Mouse (Mus musculus) intestine, embryonic 15.5 days (tissue): Measurements from ENCODE around the gene Rxfp3. TPM values are rescaled to one million over a fixed set of nuclear protein-coding genes. Genes with fewer than 3 reads are reported as not detected.
"Not testable (repeated sequence)": the region's sequence is repeated elsewhere in the genome, so short reads cannot be mapped to it uniquely, and the experiment has no call there.

Source experiments
- ATAC-seq: fragments of 200-750 bp; cut with Nextera tagmentation; 2 replicates; pipeline ENCODE4 v1.8.0; 2017; ENCODE audit warnings: moderate TSS enrichment, moderate library complexity
- H3K27ac ChIP-seq: fragments of 300-500 bp; sonication (generic); 2 replicates; pipeline ENCODE4 v1.5.1; 2015; ENCODE audit warnings: mild to moderate bottlenecking, inconsistent platforms
- H3K27me3 ChIP-seq: fragments of 300-500 bp; sonication (generic); replicated peaks from 2 replicates; pipeline ENCODE4 v1.6.1; 2015; ENCODE audit warnings: inconsistent platforms
- H3K36me3 ChIP-seq: fragments of 300-500 bp; sonication (generic); 2 replicates; pipeline ENCODE4 v1.6.1; 2015; ENCODE audit warnings: inconsistent platforms
- H3K4me1 ChIP-seq: fragments of 300-500 bp; sonication (generic); replicated peaks from 2 replicates; pipeline ENCODE4 v1.6.1; 2015; ENCODE audit warnings: inconsistent platforms
- H3K4me2 ChIP-seq: fragments of 300-500 bp; sonication (generic); replicated peaks from 2 replicates; pipeline ENCODE4 v1.6.1; 2015; ENCODE audit warnings: mild to moderate bottlenecking, inconsistent platforms
- H3K4me3 ChIP-seq: fragments of 300-500 bp; sonication (generic); replicated peaks from 2 replicates; pipeline ENCODE4 v1.5.1; 2015; ENCODE audit warnings: inconsistent platforms
- H3K9ac ChIP-seq: fragments of 300-500 bp; sonication (generic); 2 replicates; pipeline ENCODE4 v1.6.1; 2015; ENCODE audit warnings: inconsistent platforms
- H3K9me3 ChIP-seq: fragments of 300-500 bp; sonication (generic); 2 replicates; pipeline ENCODE4 v1.6.1; 2016; ENCODE audit warnings: inconsistent platforms
- WGBS: fragments of 180-500 bp; shearing (Covaris S2); methylation state at CpG from one replicate; pipeline ENCODE4 v1.1.7; 2015; 5-methylcytosine and 5-hydroxymethylcytosine counted together
- polyA plus RNA-seq: library from polyadenylated mRNA; unstranded; fragments of >200 nt; fragmentation: Nextera tagmentation; extraction: Ambion mirVana; gene quantifications from 2 replicates; pipeline ENCODE4 v1.2.1, GENCODE M21; 2015

The Rxfp3 gene
- polyA plus RNA-seq, 1 experiment from 2014 or later: 0.05 TPM

- Histone ChIP-seq H3K9me3 (no peaks in the 10 kb centered on the region), H3K4me1 (no peaks in the 10 kb centered on the region), H3K4me2 (no peak overlapping the region), H3K9ac (no peak overlapping the region), H3K27me3 (no peaks in the 10 kb centered on the region), H3K27ac (0 out of 2 replicates have a peak overlapping the region, but pooled peaks have one; percentile 4), H3K36me3 (no peaks in the 10 kb centered on the region), H3K4me3 (no peak overlapping the region)
- 55% methylated on average over 4 of the region's 4 CpGs for WGBS
- peak; percentile 83 for ATAC-seq
Observed at GRCm38 (mm10) chr15:11026801-11027561, 10.8 kb downstream of the Rxfp3 start.

GRCm38 (mm10) chr15:11014931-11015330, 22.9 kb downstream of the Rxfp3 start:
- WGBS: 74% methylated on average over 2 of the region's 2 CpGs
- no peak for ATAC-seq
- H3K4me1 ChIP-seq: no peaks in the 10 kb centered on the region

GRCm38 (mm10) chr15:11010976-11011548, 26.7 kb downstream of the Rxfp3 start:
- WGBS: 75% methylated on average over 11 of the region's 11 CpGs
- H3K27ac ChIP-seq: no peak overlapping the region
- H3K27me3 ChIP-seq: no peaks in the 10 kb centered on the region
- no peak overlapping the region for H3K4me2 ChIP-seq
- H3K4me1 ChIP-seq: no peaks in the 10 kb centered on the region
- no peaks in the 10 kb centered on the region for H3K9me3 ChIP-seq
- H3K4me3 ChIP-seq: no peak overlapping the region
- H3K36me3 ChIP-seq: no peaks in the 10 kb centered on the region
- no peak for ATAC-seq
- no peak overlapping the region for H3K9ac ChIP-seq

More at GRCm38 (mm10) chr15:11014931-11015330, 22.9 kb downstream of the Rxfp3 start:
- H3K4me3 ChIP-seq: no peak overlapping the region
- H3K27ac ChIP-seq: no peak overlapping the region
- no peak overlapping the region for H3K9ac ChIP-seq
- no peaks in the 10 kb centered on the region for H3K27me3 ChIP-seq
- H3K9me3 ChIP-seq: no peaks in the 10 kb centered on the region
- no peak overlapping the region for H3K4me2 ChIP-seq
- H3K36me3 ChIP-seq: no peaks in the 10 kb centered on the region

- 26% methylated on average over 5 of the region's 5 CpGs for WGBS
- no peak overlapping the region for H3K4me3 ChIP-seq
- ATAC-seq: no peak
- no peaks in the 10 kb centered on the region for H3K4me1 ChIP-seq
- H3K27me3 ChIP-seq: no peaks in the 10 kb centered on the region
- H3K36me3 ChIP-seq: no peaks in the 10 kb centered on the region
- no peak overlapping the region for H3K27ac ChIP-seq
- H3K9me3 ChIP-seq: no peaks in the 10 kb centered on the region
- H3K4me2 ChIP-seq: no peak overlapping the region
- no peak overlapping the region for H3K9ac ChIP-seq
Observed at GRCm38 (mm10) chr15:11008756-11009155, 29.0 kb downstream of the Rxfp3 start.

- H3K36me3 ChIP-seq: no peaks in the 10 kb centered on the region
- no peaks in the 10 kb centered on the region for H3K4me1 ChIP-seq
- H3K9ac ChIP-seq: no peak overlapping the region
- no peaks in the 10 kb centered on the region for H3K27me3 ChIP-seq
- H3K4me3 ChIP-seq: no peak overlapping the region
- ATAC-seq: no peak
- 64% methylated on average over 6 of the region's 6 CpGs for WGBS
- no peak overlapping the region for H3K4me2 ChIP-seq
- no peaks in the 10 kb centered on the region for H3K9me3 ChIP-seq
- no peak overlapping the region for H3K27ac ChIP-seq
Observed at GRCm38 (mm10) chr15:11004646-11005045, 33.1 kb downstream of the Rxfp3 start.

GRCm38 (mm10) chr15:11003791-11004190, 34.0 kb downstream of the Rxfp3 start:
- Histone ChIP-seq H3K27me3 (no peaks in the 10 kb centered on the region), H3K9ac (no peak overlapping the region), H3K36me3 (no peaks in the 10 kb centered on the region), H3K9me3 (no peaks in the 10 kb centered on the region), H3K4me3 (no peak overlapping the region), H3K27ac (no peak overlapping the region), H3K4me1 (no peaks in the 10 kb centered on the region), H3K4me2 (no peak overlapping the region)
- 87% methylated on average over 4 of the region's 4 CpGs for WGBS
- ATAC-seq: no peak

GRCm38 (mm10) chr15:11000421-11000820, 37.4 kb downstream of the Rxfp3 start, which contains the start of gene Slc45a2:
Gene Slc45a2 (plus strand): TSS chr15:11000721.
- WGBS: 62% methylated on average over 7 of the region's 7 CpGs
- Histone ChIP-seq H3K9ac (no peak within 1 kb of the TSS), H3K4me3 (no peak within 1 kb of the TSS), H3K9me3 (no peaks in the 10 kb centered on the region), H3K4me1 (no peaks in the 10 kb centered on the region), H3K27me3 (no peaks in the 10 kb centered on the region), H3K36me3 (no peaks in the 10 kb centered on the region), H3K27ac (no peak within 1 kb of the TSS), H3K4me2 (no peak within 1 kb of the TSS)
- ATAC-seq: no peak

GRCm38 (mm10) chr15:10999832-11000231, 38.0 kb downstream of the Rxfp3 start:
- 0 out of 2 replicates have a peak, but pooled peaks have one; percentile 31 for ATAC-seq
- H3K4me1 ChIP-seq: no peaks in the 10 kb centered on the region
- 54% methylated on average over 5 of the region's 5 CpGs for WGBS
- no peaks in the 10 kb centered on the region for H3K9me3 ChIP-seq
- no peaks in the 10 kb centered on the region for H3K27me3 ChIP-seq
- no peak overlapping the region for H3K4me3 ChIP-seq
- H3K9ac ChIP-seq: no peak overlapping the region
- H3K27ac ChIP-seq: no peak overlapping the region
- no peak overlapping the region for H3K4me2 ChIP-seq
- H3K36me3 ChIP-seq: no peaks in the 10 kb centered on the region

- Histone ChIP-seq H3K4me1 (no peaks in the 10 kb centered on the region), H3K9me3 (no peaks in the 10 kb centered on the region), H3K4me3 (no peak overlapping the region), H3K36me3 (no peaks in the 10 kb centered on the region), H3K9ac (no peak overlapping the region), H3K27me3 (no peaks in the 10 kb centered on the region), H3K4me2 (no peak overlapping the region), H3K27ac (no peak overlapping the region)
- no peak for ATAC-seq
- WGBS: 79% methylated on average over 1 of the region's 1 CpGs
Observed at GRCm38 (mm10) chr15:10991566-10991965, 46.2 kb downstream of the Rxfp3 start.

GRCm38 (mm10) chr15:10990411-10990810, 47.4 kb downstream of the Rxfp3 start:
- Histone ChIP-seq H3K27ac (no peak overlapping the region), H3K9me3 (no peaks in the 10 kb centered on the region), H3K4me3 (no peak overlapping the region), H3K36me3 (no peaks in the 10 kb centered on the region), H3K27me3 (no peaks in the 10 kb centered on the region), H3K4me1 (no peaks in the 10 kb centered on the region), H3K9ac (no peak overlapping the region), H3K4me2 (no peak overlapping the region)
- no peak for ATAC-seq
- WGBS: 38% methylated on average over 2 of the region's 2 CpGs

- not testable (repeated sequence) for H3K4me2 ChIP-seq, H3K36me3 ChIP-seq, H3K9me3 ChIP-seq, H3K27me3 ChIP-seq, H3K4me3 ChIP-seq, ATAC-seq, H3K4me1 ChIP-seq, H3K9ac ChIP-seq
- 79% methylated on average over 2 of the region's 2 CpGs for WGBS
- peak overlapping the region; percentile 48 for H3K27ac ChIP-seq
Observed at GRCm38 (mm10) chr15:10986477-10986876, 51.3 kb downstream of the Rxfp3 start.

- H3K4me1 ChIP-seq: 0 out of 2 replicates have a peak, but pooled peaks cover 2% of the 10 kb centered on the region
- no peaks in the 10 kb centered on the region for H3K9me3 ChIP-seq
- H3K4me3 ChIP-seq: no peak overlapping the region
- peak; percentile 69 for ATAC-seq
- H3K36me3 ChIP-seq: no peaks in the 10 kb centered on the region
- peak overlapping the region; percentile 23; the same call in 1 of the 2 replicates for H3K4me2 ChIP-seq
- H3K27me3 ChIP-seq: no peaks in the 10 kb centered on the region
- 53% methylated on average over 6 of the region's 6 CpGs for WGBS
- no peak overlapping the region for H3K9ac ChIP-seq
- peak overlapping the region; percentile 48 for H3K27ac ChIP-seq
Observed at GRCm38 (mm10) chr15:10985756-10986155, 52.0 kb downstream of the Rxfp3 start.
